Comparison of ENCODE assay signal across 9 mouse cellular contexts in the genomic region with DNA sequence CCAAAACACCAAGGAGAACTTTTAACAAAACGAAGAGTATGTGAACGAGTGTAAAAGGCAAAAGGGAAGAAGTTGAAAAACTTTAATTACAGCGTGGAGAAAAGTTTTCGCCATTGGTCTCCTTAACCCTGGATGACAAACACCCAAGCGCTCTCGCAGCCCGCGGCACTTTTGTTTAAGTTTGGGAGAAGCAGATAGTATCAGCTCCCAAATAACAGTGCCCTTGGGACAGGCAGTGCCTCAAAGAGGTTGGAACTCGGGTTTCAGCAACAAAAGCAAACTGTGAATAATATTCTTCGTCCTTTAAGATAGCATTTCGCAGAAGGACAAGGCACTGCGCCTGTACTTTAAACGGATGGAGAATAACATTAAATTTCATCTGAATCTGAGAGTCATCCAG. TPM values are rescaled to one million over a fixed set of nuclear protein-coding genes. Genes with fewer than 3 reads are reported as not detected.
DNase-seq lines count a peak whose midpoint lies in the region; ATAC-seq lines count a peak whose summit lies in the region.
"Had no signal": no experiment of that assay in that cellular context is flagged by ENCODE, and none has a peak within 500 bp of the region (broad histone marks: within the 10 kb centered on the region; RNA-seq: fewer than 3 reads in every experiment).

No protein-coding gene starts in this region.

- no peak overlapping the region for H3K27ac ChIP-seq in heart, embryonic 12.5 days (ENCODE audit: poor library complexity, severe bottlenecking)
- H3K27ac ChIP-seq in embryonic facial prominence, embryonic 12.5 days = no peak overlapping the region
- no peak overlapping the region for H3K27ac ChIP-seq in intestine, embryonic 15.5 days
- H3K27ac ChIP-seq in midbrain, embryonic 16.5 days (ENCODE audit: low read length) = no peak overlapping the region

- H3K4me1 ChIP-seq in heart, embryonic 12.5 days (replicated peaks) = peaks cover 18% of the 10 kb centered on the region
- peaks cover 12% of the 10 kb centered on the region for H3K4me1 ChIP-seq in embryonic facial prominence, embryonic 12.5 days
- peaks cover 16% of the 10 kb centered on the region for H3K4me1 ChIP-seq in intestine, embryonic 15.5 days (replicated peaks)
- H3K4me1 ChIP-seq in midbrain, embryonic 16.5 days (ENCODE audit: control insufficient read depth, insufficient read depth, low read length) = peaks cover 33% of the 10 kb centered on the region

- peak overlapping the region; percentile 44; the same call in 1 of the 2 replicates for H3K9ac ChIP-seq in heart, embryonic 12.5 days
- peak overlapping the region; percentile 21 for H3K9ac ChIP-seq in embryonic facial prominence, embryonic 12.5 days
- H3K9ac ChIP-seq in intestine, embryonic 15.5 days = no peak overlapping the region
- no peak overlapping the region for H3K9ac ChIP-seq in midbrain, embryonic 16.5 days (ENCODE audit: low read depth, low read length)

- no peaks in the 10 kb centered on the region for H3K9me3 ChIP-seq in heart, embryonic 12.5 days (replicated peaks)
- no peaks in the 10 kb centered on the region for H3K9me3 ChIP-seq in embryonic facial prominence, embryonic 12.5 days
- no peaks in the 10 kb centered on the region for H3K9me3 ChIP-seq in intestine, embryonic 15.5 days
- H3K9me3 ChIP-seq in midbrain, embryonic 16.5 days (replicated peaks; ENCODE audit: control insufficient read depth, low read length, poor library complexity, severe bottlenecking) = no peaks in the 10 kb centered on the region

- intact Hi-C loops in heart, postnatal 36 days (cut with DNase I) = loop anchor here (5.0 to 10.0 kb wide), 5 partner anchors 193 to 586 kb away; no protein-coding TSS in a partner anchor

- H3K36me3 ChIP-seq in heart, embryonic 12.5 days = no peaks in the 10 kb centered on the region
- H3K36me3 ChIP-seq in embryonic facial prominence, embryonic 12.5 days = no peaks in the 10 kb centered on the region
- H3K36me3 ChIP-seq in intestine, embryonic 15.5 days = no peaks in the 10 kb centered on the region
- H3K36me3 ChIP-seq in midbrain, embryonic 16.5 days (ENCODE audit: control insufficient read depth, insufficient read depth, low read length) = no peaks in the 10 kb centered on the region

- DNase-seq in heart, postnatal 36 days = no peak
- DNase-seq in cerebellum, adult 18-20 months = no peak
- no peak for DNase-seq in ovary, postnatal 36 days (ENCODE audit: low spot score)
- DNase-seq: adrenal gland, adult 8-10 months had no signal

- 2% methylated on average over 13 of the region's 13 CpGs for WGBS in heart, embryonic 12.5 days
- under 1% methylated on average over 13 of the region's 13 CpGs for WGBS in embryonic facial prominence, embryonic 12.5 days
- whole genome bisulfite sequencing in intestine, embryonic 15.5 days = 2% methylated on average over 13 of the region's 13 CpGs
- 4% methylated on average over 13 of the region's 13 CpGs for WGBS in midbrain, embryonic 16.5 days

- peaks cover 27% of the 10 kb centered on the region for H3K27me3 ChIP-seq in heart, embryonic 12.5 days (replicated peaks)
- peaks cover 43% of the 10 kb centered on the region for H3K27me3 ChIP-seq in embryonic facial prominence, embryonic 12.5 days
- peaks cover 39% of the 10 kb centered on the region for H3K27me3 ChIP-seq in intestine, embryonic 15.5 days (replicated peaks)
- peaks cover 29% of the 10 kb centered on the region for H3K27me3 ChIP-seq in midbrain, embryonic 16.5 days (ENCODE audit: control insufficient read depth, insufficient read depth, low read depth, low read length)

- peak overlapping the region; percentile 73 for H3K4me2 ChIP-seq in heart, embryonic 12.5 days
- peak overlapping the region; percentile 97 for H3K4me2 ChIP-seq in embryonic facial prominence, embryonic 12.5 days (replicated peaks)
- H3K4me2 ChIP-seq in intestine, embryonic 15.5 days (replicated peaks) = peak overlapping the region; percentile 96
- peak overlapping the region; percentile 100 for H3K4me2 ChIP-seq in midbrain, embryonic 16.5 days (ENCODE audit: low read length)

- no peak for ATAC-seq in heart, embryonic 12.5 days (ENCODE audit: insufficient number of reproducible peaks, low FRiP score)
- ATAC-seq in embryonic facial prominence, embryonic 12.5 days (ENCODE audit: insufficient number of reproducible peaks, insufficient read depth, low FRiP score, low TSS enrichment) = no peak
- no peak for ATAC-seq in intestine, embryonic 15.5 days
- ATAC-seq in midbrain, embryonic 16.5 days = no peak
- no peak for ATAC-seq in monocyte, adult 5-6 weeks (replicated peaks; ENCODE audit: insufficient number of reproducible peaks, low FRiP score, low TSS enrichment, poor library complexity, severe bottlenecking)

- peak overlapping the region; percentile 58 for H3K4me3 ChIP-seq in heart, embryonic 12.5 days
- peak overlapping the region; percentile 41 for H3K4me3 ChIP-seq in embryonic facial prominence, embryonic 12.5 days
- peak overlapping the region; percentile 14; the same call in 1 of the 2 replicates for H3K4me3 ChIP-seq in intestine, embryonic 15.5 days (replicated peaks)
- H3K4me3 ChIP-seq in midbrain, embryonic 16.5 days (ENCODE audit: low read depth, low read length) = peak overlapping the region; percentile 27

RNA-seq across cellular contexts. Expression of gene Sox6, which starts 0.6 kb away (rescaled TPM):
- 32.5 and 33.2 TPM in 2 replicates for polyA plus RNA-seq in heart, embryonic 12.5 days (2016; fragmentation: Nextera tagmentation; extraction: Ambion mirVana)
- total RNA-seq in heart, postnatal 36 days (2021) = 10 to 100 TPM; 24.0 to 30.4 TPM
- polyA plus RNA-seq in embryonic facial prominence, embryonic 12.5 days (2016; fragmentation: Nextera tagmentation; extraction: Ambion mirVana) = 53.7 and 59.7 TPM in 2 replicates
- polyA plus RNA-seq in intestine, embryonic 15.5 days (2015; fragmentation: Nextera tagmentation; extraction: Ambion mirVana) = 36.1 and 40.1 TPM in 2 replicates
- 47.2 and 50.9 TPM in 2 replicates for polyA plus RNA-seq in midbrain, embryonic 16.5 days (2015; fragmentation: Nextera tagmentation; extraction: Ambion mirVana)
- 0.29 to 2.1 TPM in 2 of 3 replicates, not detected in the other for total RNA-seq in monocyte, adult 5-6 weeks (2017)

RNA-seq across cellular contexts. Expression of gene 1110004F10Rik, which starts 1.2 kb away (rescaled TPM):
- polyA plus RNA-seq in heart, embryonic 12.5 days (2016; fragmentation: Nextera tagmentation; extraction: Ambion mirVana) = 173 and 190 TPM in 2 replicates
- 10 to 100 TPM; 51.2 to 55.9 TPM for total RNA-seq in heart, postnatal 36 days (2021)
- 295 and 301 TPM in 2 replicates for polyA plus RNA-seq in embryonic facial prominence, embryonic 12.5 days (2016; fragmentation: Nextera tagmentation; extraction: Ambion mirVana)
- polyA plus RNA-seq in intestine, embryonic 15.5 days (2015; fragmentation: Nextera tagmentation; extraction: Ambion mirVana) = 207 and 217 TPM in 2 replicates
- 343 and 363 TPM in 2 replicates for polyA plus RNA-seq in midbrain, embryonic 16.5 days (2015; fragmentation: Nextera tagmentation; extraction: Ambion mirVana)
- 163 to 218 TPM (median 176 TPM) in 3 replicates for total RNA-seq in monocyte, adult 5-6 weeks (2017)

RNA-seq across cellular contexts. Expression of gene Gm4353, which starts 46.4 kb away (rescaled TPM):
- polyA plus RNA-seq in heart, embryonic 12.5 days (2016; fragmentation: Nextera tagmentation; extraction: Ambion mirVana) = 0.79 TPM in 1 of 2 replicates, not detected in the other
- 1 to 10 TPM; 1.3 TPM for total RNA-seq in heart, postnatal 36 days (2021)
- 0.88 and 1.1 TPM in 2 replicates for polyA plus RNA-seq in embryonic facial prominence, embryonic 12.5 days (2016; fragmentation: Nextera tagmentation; extraction: Ambion mirVana)
- polyA plus RNA-seq in intestine, embryonic 15.5 days (2015; fragmentation: Nextera tagmentation; extraction: Ambion mirVana) = 0.44 and 0.62 TPM in 2 replicates
- 0.93 and 1.0 TPM in 2 replicates for polyA plus RNA-seq in midbrain, embryonic 16.5 days (2015; fragmentation: Nextera tagmentation; extraction: Ambion mirVana)
- 0.67 to 1.2 TPM (median 0.75 TPM) in 3 replicates for total RNA-seq in monocyte, adult 5-6 weeks (2017)

Comparison
In these comparisons a context has a peak if more than half of its experiments do, and no peak if none do; other contexts are left out.
1. H3K9ac ChIP-seq: peak in heart, embryonic 12.5 days (single experiment) and embryonic facial prominence, embryonic 12.5 days (single experiment); none in intestine, embryonic 15.5 days (single experiment) and midbrain, embryonic 16.5 days (single experiment).
2. Peak in every context shown above with its lines, with median percentiles within 50 percentile points of each other: H3K4me2 ChIP-seq and H3K4me3 ChIP-seq.